Mouse (Mus musculus): Measurements from ENCODE around the gene Phrf1. TPM values are rescaled to one million over a fixed set of nuclear protein-coding genes. Genes with fewer than 3 reads are reported as not detected.

Phrf1 gene
- polyA plus RNA-seq, 1 experiment from 2014 or later: 26.6 TPM

DNA sequence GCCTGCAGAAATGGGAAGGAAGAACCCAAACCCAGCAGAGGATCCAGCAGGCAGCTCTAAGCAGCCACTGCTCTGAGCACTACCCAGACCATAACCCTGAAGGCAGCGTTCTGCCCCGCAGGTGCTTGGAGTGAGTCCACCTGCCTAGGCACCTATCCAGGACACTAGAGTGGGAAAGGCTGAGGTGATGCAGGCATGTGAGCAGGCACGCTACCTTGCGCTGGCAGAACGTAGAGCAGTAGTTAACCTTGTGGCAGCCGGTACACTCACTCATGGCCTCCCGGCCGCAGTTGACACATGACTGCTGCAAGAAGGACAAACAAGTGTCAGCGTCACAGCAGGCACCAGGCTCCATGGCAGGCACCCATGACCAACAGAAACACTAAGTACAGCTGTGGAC lies 72.8 kb downstream of the Phrf1 start:
- 93% methylated on average over 9 of the region's 9 CpGs for WGBS
- H3K4me1 ChIP-seq (ENCODE audit: insufficient read depth, low read depth, low read length): no peaks in the 10 kb centered on the region
- H3K36me3 ChIP-seq (ENCODE audit: insufficient read depth, low read length): peaks cover 29% of the 10 kb centered on the region
- DNase-seq (ENCODE audit: low spot score) (no peak), ATAC-seq (no peak)
- no peak overlapping the region for H3K27ac ChIP-seq (ENCODE audit: low read length)
- no peak overlapping the region for H3K9ac ChIP-seq (replicated peaks; ENCODE audit: low read depth)
- H3K4me2 ChIP-seq (replicated peaks; ENCODE audit: low read depth, low read length): no peak overlapping the region
- no peaks in the 10 kb centered on the region for H3K9me3 ChIP-seq (ENCODE audit: low read length)
- H3K4me3 ChIP-seq (ENCODE audit: low read depth, low read length): no peak overlapping the region
- TF ChIP-seq EP300 (IDR thresholded peaks at IDR 0.05) (no peak), CTCF (IDR thresholded peaks at IDR 0.05) (no peak)
- H3K27me3 ChIP-seq (replicated peaks; ENCODE audit: insufficient read depth, low read length): no peaks in the 10 kb centered on the region

DNA sequence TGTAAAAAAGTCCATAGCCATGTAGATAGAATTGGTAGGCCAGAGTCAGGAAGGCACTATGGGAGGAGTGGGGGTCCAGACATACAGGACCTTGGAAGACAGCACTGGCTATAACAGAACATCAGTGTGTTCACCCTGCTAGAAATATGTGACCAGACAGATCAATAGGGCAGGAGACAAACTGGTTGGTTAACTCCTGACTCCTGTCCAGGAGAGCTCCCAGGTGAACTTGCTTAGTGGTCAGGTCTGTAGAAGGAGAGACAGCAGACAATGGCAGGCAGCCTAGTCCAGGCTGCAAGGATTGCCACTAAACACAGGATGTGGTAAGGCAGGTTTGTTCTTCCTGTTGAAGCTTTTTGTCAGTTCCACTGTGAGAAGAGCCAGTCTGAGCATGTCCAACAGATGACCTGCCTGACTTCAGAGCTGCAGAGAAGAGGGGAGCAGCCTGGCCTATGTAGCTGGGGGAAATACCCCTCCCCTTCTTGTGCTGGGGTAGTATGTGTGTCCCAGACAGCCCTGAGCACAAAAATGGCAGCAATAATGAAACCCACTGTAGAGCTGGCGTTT lies 74.2 kb downstream of the Phrf1 start:
- Histone ChIP-seq H3K4me1 (ENCODE audit: insufficient read depth, low read depth, low read length) (no peaks in the 10 kb centered on the region), H3K27ac (ENCODE audit: low read length) (no peak overlapping the region), H3K9ac (replicated peaks; ENCODE audit: low read depth) (no peak overlapping the region), H3K9me3 (ENCODE audit: low read length) (no peaks in the 10 kb centered on the region), H3K4me3 (ENCODE audit: low read depth, low read length) (no peak overlapping the region), H3K36me3 (ENCODE audit: insufficient read depth, low read length) (peaks cover 29% of the 10 kb centered on the region), H3K27me3 (replicated peaks; ENCODE audit: insufficient read depth, low read length) (no peaks in the 10 kb centered on the region), H3K4me2 (replicated peaks; ENCODE audit: low read depth, low read length) (no peak overlapping the region)
- no peak for ATAC-seq
- 95% methylated on average over 1 of the region's 1 CpGs for WGBS
- DNase-seq (ENCODE audit: low spot score): no peak
- TF ChIP-seq CTCF (IDR thresholded peaks at IDR 0.05) (no peak), EP300 (IDR thresholded peaks at IDR 0.05) (no peak)

DNA sequence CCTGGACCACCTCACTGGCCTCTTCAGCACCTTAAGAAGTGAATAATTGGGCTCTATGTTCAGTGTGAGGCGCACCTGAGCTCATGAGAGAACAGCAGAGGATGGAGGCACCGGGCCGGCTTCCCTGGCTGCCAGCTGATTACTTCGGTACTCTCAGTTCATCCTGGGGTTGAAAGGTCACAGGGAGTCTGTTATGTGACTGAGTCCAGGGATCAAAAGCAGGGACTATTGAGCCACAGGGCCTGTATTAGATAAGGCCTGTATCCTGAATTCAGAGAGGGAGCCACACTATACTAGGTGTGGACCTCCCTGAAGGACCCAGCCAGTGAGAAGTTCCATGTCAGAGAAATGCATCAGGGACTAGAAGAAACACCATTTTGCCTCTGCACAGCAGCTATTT lies 76.0 kb downstream of the Phrf1 start:
- 86% methylated on average over 4 of the region's 4 CpGs for WGBS
- DNase-seq (ENCODE audit: low spot score) (no peak), ATAC-seq (no peak)
- TF ChIP-seq EP300 (IDR thresholded peaks at IDR 0.05): no peak
- TF ChIP-seq CTCF (IDR thresholded peaks at IDR 0.05): no peak
- Histone ChIP-seq H3K9me3 (ENCODE audit: low read length) (no peaks in the 10 kb centered on the region), H3K9ac (replicated peaks; ENCODE audit: low read depth) (no peak overlapping the region), H3K4me3 (ENCODE audit: low read depth, low read length) (no peak overlapping the region), H3K27ac (ENCODE audit: low read length) (no peak overlapping the region), H3K36me3 (ENCODE audit: insufficient read depth, low read length) (peaks cover 34% of the 10 kb centered on the region), H3K4me2 (replicated peaks; ENCODE audit: low read depth, low read length) (no peak overlapping the region), H3K27me3 (replicated peaks; ENCODE audit: insufficient read depth, low read length) (no peaks in the 10 kb centered on the region), H3K4me1 (ENCODE audit: insufficient read depth, low read depth, low read length) (no peaks in the 10 kb centered on the region)

MicroRNA genes within 50 kb of the gene (microRNA counts, 519-probe panel; counts per million panel counts)
- microRNA mmu-miR-210: 4,783 counts per million, percentile 55 among the panel's probes with 10 or more counts

Small RNAs within 50 kb of the gene (microRNA-seq; reads per million reads assigned to microRNA genes)
- 496 reads per million, percentile 67 among the genes with 10 or more reads in this experiment for gene Mir210

Other genes with a start within 250 kb of the Phrf1 start
- 779 and 1,037 TPM in 2 replicates for gene Ifitm3, start 218.0 kb upstream of the Phrf1 start, polyA plus RNA-seq (2015; fragmentation: Nextera tagmentation; extraction: Ambion mirVana)
- 7.4 and 7.7 TPM in 2 replicates for gene Ifitm6, start 210.9 kb upstream of the Phrf1 start, polyA plus RNA-seq (2015; fragmentation: Nextera tagmentation; extraction: Ambion mirVana)
- gene Gm17387, start 199.7 kb upstream of the Phrf1 start, polyA plus RNA-seq (2015; fragmentation: Nextera tagmentation; extraction: Ambion mirVana): not detected in 2 replicates
- gene B4galnt4, start 167.7 kb upstream of the Phrf1 start, polyA plus RNA-seq (2015; fragmentation: Nextera tagmentation; extraction: Ambion mirVana): 0.13 and 0.20 TPM in 2 replicates
- 14.4 and 15.3 TPM in 2 replicates for gene Pkp3, start 150.6 kb upstream of the Phrf1 start, polyA plus RNA-seq (2015; fragmentation: Nextera tagmentation; extraction: Ambion mirVana)
- gene Sigirr, start 128.2 kb upstream of the Phrf1 start, polyA plus RNA-seq (2015; fragmentation: Nextera tagmentation; extraction: Ambion mirVana): 27.1 and 30.5 TPM in 2 replicates
- gene Ano9, start 111.0 kb upstream of the Phrf1 start, polyA plus RNA-seq (2015; fragmentation: Nextera tagmentation; extraction: Ambion mirVana): 1.5 and 3.1 TPM in 2 replicates
- 39.1 and 45.7 TPM in 2 replicates for gene Ptdss2, start 106.4 kb upstream of the Phrf1 start, polyA plus RNA-seq (2015; fragmentation: Nextera tagmentation; extraction: Ambion mirVana)
- gene Rnh1, start 55.9 kb upstream of the Phrf1 start, polyA plus RNA-seq (2015; fragmentation: Nextera tagmentation; extraction: Ambion mirVana): 181 and 187 TPM in 2 replicates
- 121 and 126 TPM in 2 replicates for gene Hras, start 34.8 kb upstream of the Phrf1 start, polyA plus RNA-seq (2015; fragmentation: Nextera tagmentation; extraction: Ambion mirVana)
- 6.8 and 7.4 TPM in 2 replicates for gene Lrrc56, start 34.6 kb upstream of the Phrf1 start, polyA plus RNA-seq (2015; fragmentation: Nextera tagmentation; extraction: Ambion mirVana)
- gene Lmntd2, start 14.7 kb upstream of the Phrf1 start, polyA plus RNA-seq (2015; fragmentation: Nextera tagmentation; extraction: Ambion mirVana): 0.97 and 1.0 TPM in 2 replicates
- gene Rassf7, start 12.9 kb upstream of the Phrf1 start, polyA plus RNA-seq (2015; fragmentation: Nextera tagmentation; extraction: Ambion mirVana): 93.6 and 98.7 TPM in 2 replicates
- gene Irf7, start 37.7 kb downstream of the Phrf1 start, polyA plus RNA-seq (2015; fragmentation: Nextera tagmentation; extraction: Ambion mirVana): 12.6 and 15.8 TPM in 2 replicates
- gene Cdhr5, start 48.0 kb downstream of the Phrf1 start, polyA plus RNA-seq (2015; fragmentation: Nextera tagmentation; extraction: Ambion mirVana): not detected in 2 replicates
- gene Sct, start 50.3 kb downstream of the Phrf1 start, polyA plus RNA-seq (2015; fragmentation: Nextera tagmentation; extraction: Ambion mirVana): 1.0 and 1.3 TPM in 2 replicates
- 0.12 and 0.17 TPM in 2 replicates for gene Drd4, start 63.2 kb downstream of the Phrf1 start, polyA plus RNA-seq (2015; fragmentation: Nextera tagmentation; extraction: Ambion mirVana)
- 35.7 and 40.8 TPM in 2 replicates for gene Deaf1, start 98.9 kb downstream of the Phrf1 start, polyA plus RNA-seq (2015; fragmentation: Nextera tagmentation; extraction: Ambion mirVana)
- 34.7 and 44.1 TPM in 2 replicates for gene Tmem80, start 99.0 kb downstream of the Phrf1 start, polyA plus RNA-seq (2015; fragmentation: Nextera tagmentation; extraction: Ambion mirVana)
- gene Eps8l2, start 110.1 kb downstream of the Phrf1 start, polyA plus RNA-seq (2015; fragmentation: Nextera tagmentation; extraction: Ambion mirVana): 67.6 and 73.1 TPM in 2 replicates
- gene Taldo1, start 163.4 kb downstream of the Phrf1 start, polyA plus RNA-seq (2015; fragmentation: Nextera tagmentation; extraction: Ambion mirVana): 260 and 276 TPM in 2 replicates
- gene Gatd1, start 185.4 kb downstream of the Phrf1 start, polyA plus RNA-seq (2015; fragmentation: Nextera tagmentation; extraction: Ambion mirVana): 49.8 and 52.3 TPM in 2 replicates
- 0.25 TPM in 2 replicates for gene Cend1, start 200.7 kb downstream of the Phrf1 start, polyA plus RNA-seq (2015; fragmentation: Nextera tagmentation; extraction: Ambion mirVana)
- 9.8 and 12.3 TPM in 2 replicates for gene Slc25a22, start 209.1 kb downstream of the Phrf1 start, polyA plus RNA-seq (2015; fragmentation: Nextera tagmentation; extraction: Ambion mirVana)
- gene Pidd1, start 215.2 kb downstream of the Phrf1 start, polyA plus RNA-seq (2015; fragmentation: Nextera tagmentation; extraction: Ambion mirVana): 1.7 and 1.8 TPM in 2 replicates
- 878 and 910 TPM in 2 replicates for gene Rplp2, start 218.6 kb downstream of the Phrf1 start, polyA plus RNA-seq (2015; fragmentation: Nextera tagmentation; extraction: Ambion mirVana)
- gene Pnpla2, start 226.4 kb downstream of the Phrf1 start, polyA plus RNA-seq (2015; fragmentation: Nextera tagmentation; extraction: Ambion mirVana): 96.0 and 116 TPM in 2 replicates
- 74.9 and 82.0 TPM in 2 replicates for gene Cracr2b, start 232.3 kb downstream of the Phrf1 start, polyA plus RNA-seq (2015; fragmentation: Nextera tagmentation; extraction: Ambion mirVana)
- 45.1 and 49.6 TPM in 2 replicates for gene Cd151, start 238.6 kb downstream of the Phrf1 start, polyA plus RNA-seq (2015; fragmentation: Nextera tagmentation; extraction: Ambion mirVana)
- 48.0 and 50.5 TPM in 2 replicates for gene Polr2l, start 246.3 kb downstream of the Phrf1 start, polyA plus RNA-seq (2015; fragmentation: Nextera tagmentation; extraction: Ambion mirVana)
- gene Tspan4, start 246.5 kb downstream of the Phrf1 start, polyA plus RNA-seq (2015; fragmentation: Nextera tagmentation; extraction: Ambion mirVana): 100 and 107 TPM in 2 replicates